Mouse (Mus musculus) stomach, embryonic 15.5 days (tissue): ENCODE data around the gene Qrich2. TPM values are rescaled to one million over a fixed set of nuclear protein-coding genes. Genes with fewer than 3 reads are reported as not detected.

Experiments used
- ATAC-seq: fragments of 200-750 bp; cut with Nextera tagmentation; 2 replicates; pipeline ENCODE4 v1.8.0; 2017; ENCODE audit warnings: low read depth, moderate number of reproducible peaks, moderate TSS enrichment; ENCODE audit not compliant: insufficient read depth, low FRiP score
- H3K27ac ChIP-seq: fragments of 300-500 bp; sonication (generic); 2 replicates; pipeline ENCODE4 v1.5.1; 2015; ENCODE audit warnings: mild to moderate bottlenecking, inconsistent platforms
- H3K27me3 ChIP-seq: fragments of 300-500 bp; sonication (generic); replicated peaks from 2 replicates; pipeline ENCODE4 v1.6.1; 2015; ENCODE audit warnings: inconsistent platforms
- H3K36me3 ChIP-seq: fragments of 300-500 bp; sonication (generic); 2 replicates; pipeline ENCODE4 v1.6.1; 2015; ENCODE audit warnings: inconsistent platforms
- H3K4me1 ChIP-seq: fragments of 300-500 bp; sonication (generic); 2 replicates; pipeline ENCODE4 v1.6.1; 2015; ENCODE audit warnings: inconsistent platforms
- H3K4me2 ChIP-seq: fragments of 300-500 bp; sonication (generic); 2 replicates; pipeline ENCODE4 v1.6.1; 2015; ENCODE audit warnings: mild to moderate bottlenecking, inconsistent platforms
- H3K4me3 ChIP-seq: fragments of 300-500 bp; sonication (generic); replicated peaks from 2 replicates; pipeline ENCODE4 v1.5.1; 2015; ENCODE audit warnings: inconsistent platforms
- H3K9ac ChIP-seq: fragments of 300-500 bp; sonication (generic); 2 replicates; pipeline ENCODE4 v1.6.1; 2015; ENCODE audit warnings: inconsistent platforms
- H3K9me3 ChIP-seq: fragments of 300-500 bp; sonication (generic); 2 replicates; pipeline ENCODE4 v1.6.1; 2016; ENCODE audit warnings: inconsistent platforms
- WGBS: fragments of 180-500 bp; shearing (Covaris S2); methylation state at CpG from one replicate; pipeline ENCODE4 v1.1.7; 2015; 5-methylcytosine and 5-hydroxymethylcytosine counted together
- polyA plus RNA-seq: library from polyadenylated mRNA; unstranded; fragments of >200 nt; fragmentation: Nextera tagmentation; extraction: Ambion mirVana; gene quantifications from 2 replicates; pipeline ENCODE4 v1.2.1, GENCODE M21; 2015

Gene Qrich2
- polyA plus RNA-seq, 1 experiment from 2014 or later, result 0.50 TPM

GRCm38 (mm10) chr11:116442129-116442866 lies 23.7 kb downstream of the Qrich2 start:
- no peak overlapping the region for H3K4me2 ChIP-seq
- H3K36me3 ChIP-seq, result 0 out of 2 replicates have a peak, but pooled peaks cover 8% of the 10 kb centered on the region
- no peak overlapping the region for H3K27ac ChIP-seq
- WGBS, result 72% methylated on average over 15 of the region's 15 CpGs
- no peak for ATAC-seq
- H3K4me1 ChIP-seq, result peaks cover 13% of the 10 kb centered on the region; the same call in 1 of the 2 replicates
- H3K27me3 ChIP-seq, result 0 out of 2 replicates have a peak, but pooled peaks cover 6% of the 10 kb centered on the region
- H3K9me3 ChIP-seq, result no peaks in the 10 kb centered on the region
- no peak overlapping the region for H3K9ac ChIP-seq
- no peak overlapping the region for H3K4me3 ChIP-seq

GRCm38 (mm10) chr11:116440408-116441068 lies 25.5 kb downstream of the Qrich2 start:
- ATAC-seq, result no peak; the same call in 1 of the 2 replicates
- H3K36me3 ChIP-seq, result 0 out of 2 replicates have a peak, but pooled peaks cover 8% of the 10 kb centered on the region
- no peak overlapping the region for H3K4me2 ChIP-seq
- no peaks in the 10 kb centered on the region for H3K9me3 ChIP-seq
- whole genome bisulfite sequencing, result 65% methylated on average over 7 of the region's 7 CpGs
- H3K4me3 ChIP-seq, result no peak overlapping the region
- H3K27ac ChIP-seq, result no peak overlapping the region; the same call in 1 of the 2 replicates
- H3K9ac ChIP-seq, result no peak overlapping the region
- H3K4me1 ChIP-seq, result peaks cover 18% of the 10 kb centered on the region
- no peaks in the 10 kb centered on the region for H3K27me3 ChIP-seq

- Histone ChIP-seq H3K36me3 (0 out of 2 replicates have a peak, but pooled peaks cover 8% of the 10 kb centered on the region), H3K4me1 (peaks cover 21% of the 10 kb centered on the region), H3K4me2 (no peak overlapping the region), H3K9me3 (no peaks in the 10 kb centered on the region), H3K9ac (no peak overlapping the region), H3K27ac (no peak overlapping the region; the same call in 1 of the 2 replicates), H3K4me3 (no peak overlapping the region), H3K27me3 (no peaks in the 10 kb centered on the region)
- 73% methylated on average over 19 of the region's 19 CpGs for WGBS
- ATAC-seq, result no peak
Observed at GRCm38 (mm10) chr11:116439269-116440240, 26.5 kb downstream of the Qrich2 start.

- Histone ChIP-seq H3K9me3 (no peaks in the 10 kb centered on the region), H3K36me3 (0 out of 2 replicates have a peak, but pooled peaks cover 8% of the 10 kb centered on the region), H3K9ac (no peak overlapping the region), H3K27ac (no peak overlapping the region), H3K4me3 (no peak overlapping the region), H3K4me2 (0 out of 2 replicates have a peak overlapping the region, but pooled peaks have one; percentile 61), H3K27me3 (no peaks in the 10 kb centered on the region), H3K4me1 (peaks cover 24% of the 10 kb centered on the region)
- 80% methylated on average over 11 of the region's 11 CpGs for WGBS
- no peak for ATAC-seq
Observed at GRCm38 (mm10) chr11:116437541-116437940, 28.5 kb downstream of the Qrich2 start.

- peaks cover 28% of the 10 kb centered on the region for H3K4me1 ChIP-seq
- H3K27me3 ChIP-seq, result no peaks in the 10 kb centered on the region
- no peak overlapping the region for H3K9ac ChIP-seq
- 0 out of 2 replicates have a peak, but pooled peaks cover 8% of the 10 kb centered on the region for H3K36me3 ChIP-seq
- no peaks in the 10 kb centered on the region for H3K9me3 ChIP-seq
- no peak for ATAC-seq
- 37% methylated on average over 4 of the region's 4 CpGs for WGBS
- no peak overlapping the region for H3K4me3 ChIP-seq
- H3K4me2 ChIP-seq, result peak overlapping the region; percentile 61
- H3K27ac ChIP-seq, result peak overlapping the region; percentile 33
Observed at GRCm38 (mm10) chr11:116436725-116437331, 29.2 kb downstream of the Qrich2 start.

- Histone ChIP-seq H3K4me1 (peaks cover 28% of the 10 kb centered on the region), H3K36me3 (0 out of 2 replicates have a peak, but pooled peaks cover 8% of the 10 kb centered on the region), H3K4me2 (peak overlapping the region; percentile 61), H3K4me3 (peak overlapping the region; percentile 68; the same call in 1 of the 2 replicates), H3K27ac (peak overlapping the region; percentile 33; the same call in 1 of the 2 replicates), H3K27me3 (no peaks in the 10 kb centered on the region), H3K9me3 (no peaks in the 10 kb centered on the region), H3K9ac (no peak overlapping the region; the same call in 1 of the 2 replicates)
- WGBS, result 46% methylated on average over 5 of the region's 5 CpGs
- no peak for ATAC-seq
Observed at GRCm38 (mm10) chr11:116435992-116436724, 29.9 kb downstream of the Qrich2 start.

- no peaks in the 10 kb centered on the region for H3K9me3 ChIP-seq
- WGBS, result 41% methylated on average over 12 of the region's 12 CpGs
- H3K27me3 ChIP-seq, result no peaks in the 10 kb centered on the region
- peak overlapping the region; percentile 61 for H3K4me2 ChIP-seq
- H3K36me3 ChIP-seq, result 0 out of 2 replicates have a peak, but pooled peaks cover 5% of the 10 kb centered on the region
- H3K27ac ChIP-seq, result peak overlapping the region; percentile 85
- no peak for ATAC-seq
- H3K9ac ChIP-seq, result peak overlapping the region; percentile 70; the same call in 1 of the 2 replicates
- peak overlapping the region; percentile 68 for H3K4me3 ChIP-seq
- H3K4me1 ChIP-seq, result peaks cover 35% of the 10 kb centered on the region
Observed at GRCm38 (mm10) chr11:116434967-116435752, 30.9 kb downstream of the Qrich2 start.

GRCm38 (mm10) chr11:116434287-116434966 lies 31.6 kb downstream of the Qrich2 start:
- no peak for ATAC-seq
- H3K4me1 ChIP-seq, result peaks cover 40% of the 10 kb centered on the region
- WGBS, result under 1% methylated on average over 47 of the region's 67 CpGs

GRCm38 (mm10) chr11:116433356-116434286 lies 32.4 kb downstream of the Qrich2 start, which contains the start of gene Ubald2:
Gene Ubald2 (plus strand): TSS chr11:116434094.
- Histone ChIP-seq H3K4me1 (peaks cover 45% of the 10 kb centered on the region), H3K9me3 (no peaks in the 10 kb centered on the region), H3K27me3 (no peaks in the 10 kb centered on the region), H3K36me3 (0 out of 2 replicates have a peak, but pooled peaks cover 4% of the 10 kb centered on the region), H3K27ac (peak within 1 kb of the TSS; percentile 85), H3K4me2 (peak within 1 kb of the TSS; percentile 61), H3K9ac (peak within 1 kb of the TSS; percentile 70), H3K4me3 (peak within 1 kb of the TSS; percentile 68)
- ATAC-seq, result peak; percentile 96
- WGBS, result 2% methylated on average over 65 of the region's 66 CpGs

More at GRCm38 (mm10) chr11:116434287-116434966, 31.6 kb downstream of the Qrich2 start:
- Histone ChIP-seq H3K36me3 (0 out of 2 replicates have a peak, but pooled peaks cover 4% of the 10 kb centered on the region), H3K4me2 (peak overlapping the region; percentile 61), H3K27me3 (no peaks in the 10 kb centered on the region), H3K4me3 (peak overlapping the region; percentile 68), H3K9me3 (no peaks in the 10 kb centered on the region), H3K9ac (peak overlapping the region; percentile 70), H3K27ac (peak overlapping the region; percentile 85)
